Mouse (Mus musculus): Measurements from ENCODE around the gene Zic4. TPM values are rescaled to one million over a fixed set of nuclear protein-coding genes. Genes with fewer than 3 reads are reported as not detected.
A peak's percentile ranks its signal among the peaks of the same experiment; 100 is the strongest.

Gene Zic4
- polyA plus RNA-seq, 1 experiment from 2014 or later = 0.24 TPM

DNA sequence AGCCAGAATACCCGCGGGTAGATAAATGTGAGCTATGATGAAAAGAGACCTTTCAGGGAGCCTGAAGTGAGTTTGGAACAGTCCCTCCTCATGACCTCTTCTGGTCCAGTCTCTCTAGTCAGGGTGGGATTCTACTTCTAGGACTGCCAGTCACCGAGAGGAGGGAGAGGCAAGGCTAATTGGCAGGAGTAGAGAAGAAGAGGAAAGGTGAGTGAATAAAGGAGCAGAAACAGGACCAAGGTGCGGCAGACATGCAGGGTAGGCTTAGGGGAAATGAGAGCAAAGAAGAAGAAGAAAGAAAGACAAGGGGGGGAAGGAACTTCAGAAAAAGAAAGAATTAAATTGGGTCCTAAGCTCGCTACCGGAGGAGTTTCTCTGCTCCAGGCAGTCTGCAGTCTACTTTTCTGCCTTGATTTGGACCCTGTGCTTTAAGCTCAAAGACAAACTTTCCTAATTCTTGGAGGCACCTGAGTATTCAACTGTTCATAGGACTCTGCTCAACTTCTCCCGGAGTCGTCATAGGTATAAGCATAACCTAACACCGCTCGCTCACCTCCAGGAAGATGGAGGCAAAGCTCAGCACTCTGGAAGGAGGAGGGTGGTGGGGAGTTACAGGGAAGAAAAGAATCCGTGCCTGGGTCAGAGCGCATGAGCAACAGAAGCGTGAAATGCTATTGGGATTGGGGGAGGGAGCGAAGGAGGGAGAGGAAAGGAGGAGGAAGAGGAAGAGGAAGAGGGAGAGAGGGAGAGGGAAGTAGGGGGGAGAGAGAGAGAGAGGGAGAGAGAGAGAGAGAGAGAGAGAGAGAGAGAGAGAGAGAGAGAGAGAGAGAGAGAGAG is 15.0 kb downstream of the Zic4 start:
- 3% methylated on average over 14 of the region's 14 CpGs for WGBS

DNA sequence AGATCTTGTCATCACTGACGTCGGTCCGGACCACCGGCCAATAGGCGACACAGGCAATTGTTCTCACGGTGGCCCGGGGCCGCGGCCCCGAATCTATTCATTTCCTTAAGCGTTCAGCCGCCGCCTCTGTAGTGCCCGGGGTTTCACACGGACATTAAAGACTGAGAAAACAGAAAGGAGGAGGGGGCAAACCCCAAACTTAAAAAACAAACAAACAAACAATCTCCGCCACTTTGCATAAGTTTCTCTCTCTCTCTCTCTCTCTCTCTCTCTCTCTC is 15.6 kb downstream of the Zic4 start:
- no peak overlapping the region for H3K4me2 ChIP-seq
- no peaks in the 10 kb centered on the region for H3K36me3 ChIP-seq
- WGBS = 0% methylated on average over 16 of the region's 16 CpGs
- H3K27me3 ChIP-seq = peaks cover 93% of the 10 kb centered on the region
- H3K27ac ChIP-seq = no peak overlapping the region
- no peak overlapping the region for H3K4me3 ChIP-seq
- no peak overlapping the region for H3K9ac ChIP-seq
- peaks cover 16% of the 10 kb centered on the region for H3K4me1 ChIP-seq
- ATAC-seq (ENCODE audit: insufficient number of reproducible peaks, low FRiP score, low TSS enrichment, low read depth) = no peak
- no peaks in the 10 kb centered on the region for H3K9me3 ChIP-seq

More for the DNA sequence above, 15.0 kb downstream of the Zic4 start:
- no peak for ATAC-seq (ENCODE audit: insufficient number of reproducible peaks, low FRiP score, low TSS enrichment, low read depth)
- Histone ChIP-seq H3K36me3 (no peaks in the 10 kb centered on the region), H3K9me3 (no peaks in the 10 kb centered on the region), H3K27me3 (peaks cover 93% of the 10 kb centered on the region), H3K4me2 (no peak overlapping the region), H3K27ac (no peak overlapping the region), H3K4me1 (peaks cover 16% of the 10 kb centered on the region), H3K9ac (no peak overlapping the region), H3K4me3 (no peak overlapping the region)

DNA sequence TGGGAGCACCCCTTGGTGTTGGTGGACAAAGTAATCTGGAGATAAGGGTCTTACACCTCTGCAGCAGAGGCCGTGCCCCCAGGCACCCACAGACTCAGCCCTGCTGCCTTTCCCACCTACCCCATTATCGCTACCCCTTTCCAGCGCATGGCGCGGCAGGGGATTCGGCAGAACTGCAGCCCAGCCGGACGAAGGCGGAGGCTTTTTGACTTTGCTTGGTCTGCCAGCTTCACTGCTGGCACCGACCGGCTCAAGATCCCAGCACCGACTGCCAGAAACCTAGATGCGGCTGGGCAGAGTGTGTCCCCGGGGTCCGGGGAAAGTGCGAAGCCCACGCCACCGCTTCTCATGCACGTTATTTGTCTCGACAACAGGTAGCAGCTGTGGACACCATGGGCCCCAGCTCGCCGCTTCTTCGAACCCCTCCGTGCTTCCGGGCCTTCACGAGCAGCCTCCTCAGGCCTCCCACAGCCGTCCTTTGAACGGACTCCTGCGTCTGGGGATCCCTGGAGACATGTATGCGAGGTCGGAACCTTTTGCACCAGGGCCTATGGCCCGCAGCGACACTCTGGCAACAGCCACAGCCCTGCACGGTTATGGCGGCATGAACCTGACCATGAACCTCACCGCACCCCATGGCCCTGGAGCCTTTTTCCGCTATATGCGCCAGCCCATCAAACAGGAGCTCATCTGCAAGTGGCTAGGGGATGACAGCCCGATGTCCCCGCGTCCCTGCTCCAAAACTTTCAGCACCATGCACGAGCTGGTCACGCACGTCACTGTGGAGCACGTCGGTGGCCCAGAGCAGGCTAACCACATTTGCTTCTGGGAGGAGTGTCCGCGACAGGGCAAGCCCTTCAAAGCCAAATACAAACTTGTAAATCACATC is 16.4 kb downstream of the Zic4 start:
- Histone ChIP-seq H3K9me3 (no peaks in the 10 kb centered on the region), H3K4me1 (peaks cover 16% of the 10 kb centered on the region), H3K9ac (no peak overlapping the region), H3K4me3 (no peak overlapping the region), H3K27ac (no peak overlapping the region), H3K4me2 (peak overlapping the region; percentile 22; the same call in 1 of the 2 replicates), H3K27me3 (peaks cover 96% of the 10 kb centered on the region), H3K36me3 (no peaks in the 10 kb centered on the region)
- WGBS = 1% methylated on average over 48 of the region's 48 CpGs
- no peak for ATAC-seq (ENCODE audit: insufficient number of reproducible peaks, low FRiP score, low TSS enrichment, low read depth)

DNA sequence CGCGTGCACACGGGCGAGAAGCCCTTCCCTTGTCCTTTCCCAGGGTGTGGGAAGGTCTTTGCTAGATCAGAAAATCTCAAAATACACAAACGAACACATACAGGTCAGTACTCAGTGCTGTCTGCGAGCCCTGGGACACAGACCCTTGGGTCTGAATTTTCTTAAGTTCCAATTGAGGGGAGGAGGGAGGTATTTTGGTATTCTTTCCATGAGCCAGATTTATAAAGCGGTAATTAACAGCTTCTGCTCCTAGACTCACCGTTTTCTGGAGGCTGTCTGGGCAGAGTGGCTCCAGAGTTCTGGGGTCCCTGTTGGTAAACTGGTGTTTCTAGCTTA is 17.1 kb downstream of the Zic4 start:
- H3K36me3 ChIP-seq = no peaks in the 10 kb centered on the region
- H3K4me1 ChIP-seq = peaks cover 16% of the 10 kb centered on the region
- H3K27ac ChIP-seq = no peak overlapping the region
- ATAC-seq (ENCODE audit: insufficient number of reproducible peaks, low FRiP score, low TSS enrichment, low read depth) = no peak
- H3K4me2 ChIP-seq = no peak overlapping the region
- H3K9me3 ChIP-seq = no peaks in the 10 kb centered on the region
- no peak overlapping the region for H3K9ac ChIP-seq
- H3K4me3 ChIP-seq = no peak overlapping the region
- H3K27me3 ChIP-seq = peaks cover 96% of the 10 kb centered on the region
- WGBS = under 1% methylated on average over 8 of the region's 8 CpGs

DNA sequence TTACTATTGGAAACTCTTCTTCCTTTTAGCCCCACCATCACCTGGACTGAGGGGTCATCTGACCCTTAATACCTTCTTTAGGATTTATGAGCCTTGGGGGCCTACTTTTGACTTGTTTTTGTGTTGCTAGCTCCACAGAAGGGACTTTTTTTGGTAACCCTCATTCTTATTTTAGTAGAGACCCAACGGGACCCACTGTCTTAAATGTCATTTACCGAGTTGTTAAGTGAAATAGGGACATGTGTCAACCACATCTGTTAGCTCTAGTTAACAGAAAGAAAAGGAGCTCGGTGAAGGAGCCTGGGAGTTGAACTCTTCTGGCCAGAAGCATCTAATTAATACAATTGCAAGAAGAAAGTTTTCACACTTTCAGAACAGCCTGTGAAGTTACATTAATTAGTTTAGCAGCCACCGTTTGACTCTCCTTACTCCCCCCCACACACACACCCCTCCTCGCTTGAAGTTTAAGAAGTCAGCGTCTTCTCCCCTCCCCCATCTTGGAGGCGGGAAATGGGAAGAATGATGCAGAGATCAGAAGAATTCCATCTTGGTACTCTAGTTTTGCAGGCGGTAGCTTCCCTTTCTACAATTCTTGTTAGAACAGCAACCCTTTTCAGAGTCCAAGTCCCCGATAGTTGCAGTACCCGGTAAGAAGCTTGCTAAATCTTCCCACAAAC is 17.7 kb downstream of the Zic4 start:
- Histone ChIP-seq H3K4me1 (peaks cover 16% of the 10 kb centered on the region), H3K4me3 (no peak overlapping the region), H3K4me2 (no peak overlapping the region), H3K36me3 (no peaks in the 10 kb centered on the region), H3K9me3 (no peaks in the 10 kb centered on the region), H3K9ac (no peak overlapping the region), H3K27ac (no peak overlapping the region), H3K27me3 (peaks cover 96% of the 10 kb centered on the region)
- WGBS = 2% methylated on average over 10 of the region's 10 CpGs
- no peak for ATAC-seq (ENCODE audit: insufficient number of reproducible peaks, low FRiP score, low TSS enrichment, low read depth)

DNA sequence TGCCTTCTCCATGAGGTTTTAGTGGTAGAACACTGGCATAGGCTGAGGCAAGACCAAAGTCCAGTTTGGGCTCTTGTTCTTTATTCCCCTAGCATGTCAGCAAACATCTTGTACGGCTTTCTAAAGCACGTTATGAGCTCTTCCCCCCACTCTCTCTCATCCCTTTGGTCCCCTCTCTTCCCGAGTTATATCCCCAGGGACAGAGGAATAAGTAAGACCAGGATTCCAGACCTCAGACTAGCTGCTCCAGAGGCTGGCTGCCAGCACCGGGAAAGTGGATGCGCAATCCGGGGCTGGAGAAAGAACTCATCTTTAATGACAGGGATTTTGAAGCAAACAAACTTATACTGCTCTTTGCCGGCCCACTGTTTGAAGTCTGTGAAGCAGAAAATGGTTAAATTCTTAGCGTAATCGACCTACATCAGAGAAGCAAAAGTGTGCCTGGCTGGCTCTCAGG is 18.3 kb downstream of the Zic4 start:
- 4% methylated on average over 9 of the region's 9 CpGs for WGBS
- no peak overlapping the region for H3K9ac ChIP-seq
- no peak for ATAC-seq (ENCODE audit: insufficient number of reproducible peaks, low FRiP score, low TSS enrichment, low read depth)
- no peaks in the 10 kb centered on the region; the same call in 1 of the 2 replicates for H3K9me3 ChIP-seq
- no peak overlapping the region for H3K4me2 ChIP-seq
- no peak overlapping the region for H3K27ac ChIP-seq
- H3K27me3 ChIP-seq = peaks cover 97% of the 10 kb centered on the region
- no peak overlapping the region for H3K4me3 ChIP-seq
- no peaks in the 10 kb centered on the region for H3K36me3 ChIP-seq
- H3K4me1 ChIP-seq = peaks cover 16% of the 10 kb centered on the region

DNA sequence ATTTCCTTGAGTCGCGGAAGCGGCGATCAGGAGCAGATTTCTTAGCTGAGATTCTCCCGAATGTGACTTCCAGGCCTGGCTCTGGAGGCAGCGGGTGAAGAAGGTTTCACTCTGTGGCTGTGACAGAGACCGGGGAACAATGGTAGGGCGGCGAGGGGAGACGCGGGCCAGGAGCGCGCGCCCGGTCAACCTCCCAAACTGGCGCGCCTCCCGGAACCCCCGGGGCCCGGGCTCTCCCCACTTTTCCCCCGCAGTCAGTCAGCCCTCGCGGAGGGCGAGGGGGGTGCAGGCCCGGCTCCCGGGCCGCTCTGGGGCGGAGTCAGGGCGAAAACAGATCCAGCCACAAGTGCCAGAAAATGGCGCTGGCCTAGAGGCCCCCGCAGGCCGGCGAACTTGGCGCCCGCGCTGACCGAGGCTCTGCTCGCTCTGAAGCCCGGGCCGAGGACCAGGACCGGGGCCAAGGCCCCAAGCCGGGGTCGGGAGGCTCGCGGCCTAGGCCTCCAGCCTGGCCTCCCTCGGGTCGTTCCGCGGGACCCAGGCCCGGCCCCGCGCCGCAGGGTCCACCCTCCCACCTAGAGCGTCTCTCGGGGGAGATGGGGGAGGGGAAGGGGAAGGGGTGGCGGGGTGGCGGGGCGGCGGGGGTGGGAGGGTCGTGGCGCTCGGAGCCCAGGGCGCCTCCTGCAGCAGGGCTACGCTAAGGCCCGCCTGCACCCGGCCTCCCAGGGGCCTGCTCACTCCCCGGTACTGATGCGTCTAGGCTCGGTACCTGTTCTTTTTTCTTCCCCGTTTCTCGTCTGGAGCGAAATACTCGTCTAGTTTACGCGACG is 19.3 kb downstream of the Zic4 start:
- WGBS = under 1% methylated on average over 73 of the region's 76 CpGs
- H3K27ac ChIP-seq = no peak overlapping the region
- no peaks in the 10 kb centered on the region for H3K36me3 ChIP-seq
- H3K9ac ChIP-seq = no peak overlapping the region
- peaks cover 16% of the 10 kb centered on the region for H3K4me1 ChIP-seq
- H3K27me3 ChIP-seq = peaks cover 97% of the 10 kb centered on the region
- H3K9me3 ChIP-seq = no peaks in the 10 kb centered on the region; the same call in 1 of the 2 replicates
- ATAC-seq (ENCODE audit: insufficient number of reproducible peaks, low FRiP score, low TSS enrichment, low read depth) = peak; percentile 61; the same call in 1 of the 2 replicates
- peak overlapping the region; percentile 49 for H3K4me3 ChIP-seq
- peak overlapping the region; percentile 85 for H3K4me2 ChIP-seq

DNA sequence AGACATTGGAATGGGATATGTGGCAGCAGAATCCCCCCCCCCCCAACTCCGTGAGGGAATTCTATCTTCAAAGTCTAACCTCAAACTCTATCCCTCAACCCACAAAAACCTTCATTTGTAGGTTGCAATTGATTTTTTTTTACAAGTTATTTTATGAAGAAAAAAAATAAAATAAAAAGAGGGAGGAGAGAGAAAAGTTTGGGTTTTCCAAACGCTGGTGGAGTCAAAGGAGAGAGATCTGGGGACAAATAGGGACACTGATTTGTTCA is 19.8 kb downstream of the Zic4 start:
- Histone ChIP-seq H3K4me1 (peaks cover 16% of the 10 kb centered on the region), H3K4me3 (peak overlapping the region; percentile 49), H3K9me3 (no peaks in the 10 kb centered on the region; the same call in 1 of the 2 replicates), H3K27me3 (peaks cover 97% of the 10 kb centered on the region), H3K27ac (no peak overlapping the region), H3K9ac (no peak overlapping the region), H3K4me2 (peak overlapping the region; percentile 85; the same call in 1 of the 2 replicates), H3K36me3 (no peaks in the 10 kb centered on the region)
- no peak for ATAC-seq (ENCODE audit: insufficient number of reproducible peaks, low FRiP score, low TSS enrichment, low read depth)
- WGBS = 11% methylated on average over 2 of the region's 2 CpGs

DNA sequence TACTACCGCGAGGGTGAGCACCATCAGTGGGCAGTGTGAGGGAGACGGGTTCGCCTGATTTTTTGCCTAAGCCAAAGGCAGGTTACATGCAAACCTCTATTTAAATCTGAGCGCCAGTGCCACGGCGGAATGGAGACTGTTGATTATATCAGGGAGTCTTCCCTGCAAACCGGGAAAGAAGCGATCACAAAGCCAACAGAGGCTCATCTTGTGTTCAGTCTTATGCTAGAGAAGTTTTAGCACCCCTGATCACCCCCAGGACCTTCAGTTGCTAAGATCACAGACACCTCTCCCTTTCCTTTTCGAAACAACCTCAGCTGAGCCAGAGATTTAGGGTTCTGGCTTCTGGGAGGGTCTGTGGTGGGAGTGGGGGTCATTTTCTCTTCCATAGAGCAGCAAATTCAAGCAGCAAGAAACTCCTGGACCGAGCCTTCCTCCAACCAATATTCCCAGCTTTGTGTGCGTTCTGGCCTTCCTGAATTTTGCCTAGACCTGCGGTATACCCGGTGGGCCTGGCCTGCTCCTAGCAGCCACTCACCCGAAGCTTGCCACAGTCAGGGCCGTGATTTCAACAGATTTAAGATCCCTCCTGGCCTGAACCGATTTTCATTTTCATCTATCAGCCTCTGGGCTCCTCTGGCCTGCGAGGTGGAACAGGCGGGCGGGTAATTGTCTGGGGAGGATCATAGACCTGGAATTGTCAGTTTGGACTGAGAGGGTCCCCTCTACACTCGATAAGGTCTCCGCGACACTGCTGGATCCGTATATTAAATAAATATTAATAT is 20.4 kb downstream of the Zic4 start:
- Histone ChIP-seq H3K9me3 (no peaks in the 10 kb centered on the region; the same call in 1 of the 2 replicates), H3K36me3 (no peaks in the 10 kb centered on the region), H3K27me3 (peaks cover 99% of the 10 kb centered on the region), H3K4me1 (peaks cover 16% of the 10 kb centered on the region), H3K4me2 (no peak overlapping the region), H3K4me3 (no peak overlapping the region), H3K27ac (no peak overlapping the region), H3K9ac (no peak overlapping the region)
- WGBS = 8% methylated on average over 24 of the region's 24 CpGs
- no peak for ATAC-seq (ENCODE audit: insufficient number of reproducible peaks, low FRiP score, low TSS enrichment, low read depth)

DNA sequence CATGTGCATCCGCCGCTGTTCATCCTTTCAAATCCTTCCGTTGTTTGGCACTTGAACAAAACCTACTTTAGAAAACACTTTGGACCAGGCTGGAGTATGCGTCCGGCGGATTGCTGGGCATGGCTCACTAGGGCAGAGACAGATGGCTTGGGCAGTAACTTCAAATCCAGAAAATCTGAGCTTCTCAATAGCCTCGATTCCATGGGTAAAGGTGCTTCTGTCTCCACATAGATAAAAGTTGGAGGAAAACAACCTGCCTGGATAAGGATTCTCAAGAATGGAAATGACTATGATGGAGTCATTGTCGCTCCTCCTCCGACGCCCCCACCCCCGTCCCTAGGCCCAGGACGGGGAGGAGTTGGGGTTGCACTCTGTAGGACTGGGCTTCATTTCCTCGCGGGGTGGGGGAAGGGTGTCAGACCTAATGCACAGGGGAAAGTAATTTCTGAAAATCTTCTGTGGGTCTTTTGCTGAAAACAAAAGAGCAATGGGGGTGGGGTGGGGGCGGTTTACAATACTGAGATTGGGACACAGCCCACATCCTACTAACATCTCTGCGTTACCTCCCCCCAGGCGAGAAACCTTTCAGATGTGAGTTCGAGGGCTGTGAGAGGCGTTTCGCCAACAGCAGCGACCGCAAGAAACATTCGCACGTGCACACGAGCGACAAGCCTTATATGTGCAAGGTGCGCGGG is 21.4 kb downstream of the Zic4 start:
- Histone ChIP-seq H3K4me3 (no peak overlapping the region), H3K4me1 (peaks cover 12% of the 10 kb centered on the region), H3K9me3 (no peaks in the 10 kb centered on the region; the same call in 1 of the 2 replicates), H3K36me3 (no peaks in the 10 kb centered on the region), H3K27ac (no peak overlapping the region), H3K4me2 (no peak overlapping the region), H3K27me3 (peaks cover 99% of the 10 kb centered on the region), H3K9ac (no peak overlapping the region)
- ATAC-seq (ENCODE audit: insufficient number of reproducible peaks, low FRiP score, low TSS enrichment, low read depth) = no peak
- WGBS = 3% methylated on average over 28 of the region's 28 CpGs
